Comparison of ENCODE assay signal across 24 mouse cellular contexts in the genomic region with DNA sequence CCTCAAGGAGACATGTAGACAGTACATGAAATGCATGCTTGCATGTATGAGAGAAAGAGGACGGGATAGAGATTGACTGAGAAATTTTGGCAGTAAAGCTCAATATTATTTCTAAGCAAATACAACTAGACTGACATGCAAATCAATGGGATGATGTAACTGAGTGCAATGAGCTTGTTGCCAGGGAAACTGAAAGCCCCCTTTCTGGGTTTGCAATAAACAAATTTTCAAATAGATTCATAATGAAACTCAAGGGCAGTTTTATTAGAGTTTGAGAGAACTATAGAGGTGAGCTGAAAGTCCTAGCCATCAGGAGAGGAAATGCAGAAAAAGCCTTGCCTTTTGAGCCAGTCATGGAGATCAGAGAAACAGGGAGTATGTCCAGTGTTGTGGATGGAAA.
DNase-seq lines count a peak whose midpoint lies in the region; ATAC-seq and TF ChIP-seq lines count a peak whose summit lies in the region.
"Had no signal": no experiment of that assay in that cellular context is flagged by ENCODE, and none has a peak within 500 bp of the region (broad histone marks: within the 10 kb centered on the region; RNA-seq: fewer than 3 reads in every experiment).

No protein-coding gene starts in this region.

- no peak for DNase-seq in layer of hippocampus, adult 2 months (ENCODE audit: low spot score in 2 of 2)
- no peak for DNase-seq in layer of hippocampus, adult 9-11 months
- peak; percentile 13 for DNase-seq in midbrain, postnatal 0 days (ENCODE audit: low spot score)
- peak; percentile 56 for DNase-seq in MN1 (ENCODE audit: low spot score)
- DNase-seq in liver, postnatal 0 days = no peak
- DNase-seq in thymus, postnatal 0 days (ENCODE audit: low spot score) = no peak
- DNase-seq: adrenal gland, adult 8-10 months; adrenal gland, postnatal 25 days; cerebellum, adult 18-20 months; cerebellum, adult 9-10 months; cerebellum, postnatal 14 days; gastrocnemius, postnatal 25 days; heart, adult 18-20 months; heart, postnatal 14 days; heart, postnatal 4 days had no signal

- H3K9me3 ChIP-seq in midbrain, postnatal 0 days (ENCODE audit: low read length) = no peaks in the 10 kb centered on the region
- no peaks in the 10 kb centered on the region for H3K9me3 ChIP-seq in midbrain, embryonic 16.5 days (replicated peaks; ENCODE audit: control insufficient read depth, low read length, poor library complexity, severe bottlenecking)
- H3K9me3 ChIP-seq in liver, postnatal 0 days (ENCODE audit: low read length) = no peaks in the 10 kb centered on the region
- H3K9me3 ChIP-seq: G1E; heart, embryonic 12.5 days; heart, embryonic 15.5 days had no signal

- H3K4me1 ChIP-seq in midbrain, postnatal 0 days (ENCODE audit: insufficient read depth, low read length) = no peaks in the 10 kb centered on the region
- no peaks in the 10 kb centered on the region for H3K4me1 ChIP-seq in midbrain, embryonic 16.5 days (ENCODE audit: control insufficient read depth, insufficient read depth, low read length)
- H3K4me1 ChIP-seq in liver, postnatal 0 days (ENCODE audit: insufficient read depth) = no peaks in the 10 kb centered on the region
- H3K4me1 ChIP-seq: heart, embryonic 12.5 days; heart, embryonic 15.5 days had no signal

- no peak for TF ChIP-seq EP300 in liver, postnatal 0 days (IDR thresholded peaks at IDR 0.05; ENCODE audit: low read depth)

- no peaks in the 10 kb centered on the region for H3K36me3 ChIP-seq in midbrain, postnatal 0 days (ENCODE audit: insufficient read depth, low read length)
- no peaks in the 10 kb centered on the region for H3K36me3 ChIP-seq in midbrain, embryonic 16.5 days (ENCODE audit: control insufficient read depth, insufficient read depth, low read length)
- no peaks in the 10 kb centered on the region for H3K36me3 ChIP-seq in liver, postnatal 0 days (replicated peaks; ENCODE audit: insufficient read depth, low read length)
- H3K36me3 ChIP-seq: G1E; heart, embryonic 12.5 days; heart, embryonic 15.5 days had no signal

- no peak overlapping the region for H3K4me3 ChIP-seq in layer of hippocampus, adult 2 months
- no peak overlapping the region for H3K4me3 ChIP-seq in midbrain, postnatal 0 days (ENCODE audit: low read depth, low read length)
- H3K4me3 ChIP-seq in midbrain, embryonic 16.5 days (ENCODE audit: low read depth, low read length) = no peak overlapping the region
- no peak overlapping the region for H3K4me3 ChIP-seq in liver, postnatal 0 days (ENCODE audit: low read depth, low read length)
- H3K4me3 ChIP-seq: heart, embryonic 12.5 days; heart, embryonic 15.5 days had no signal

- H3K27me3 ChIP-seq in midbrain, postnatal 0 days (ENCODE audit: insufficient read depth, low read length) = no peaks in the 10 kb centered on the region
- H3K27me3 ChIP-seq in midbrain, embryonic 16.5 days (ENCODE audit: control insufficient read depth, insufficient read depth, low read depth, low read length) = no peaks in the 10 kb centered on the region
- no peaks in the 10 kb centered on the region for H3K27me3 ChIP-seq in liver, postnatal 0 days (ENCODE audit: insufficient read depth, low read length)
- H3K27me3 ChIP-seq: heart, embryonic 12.5 days; heart, embryonic 15.5 days had no signal

- no peak overlapping the region for H3K9ac ChIP-seq in midbrain, postnatal 0 days (replicated peaks; ENCODE audit: low read length, poor library complexity, severe bottlenecking)
- no peak overlapping the region for H3K9ac ChIP-seq in midbrain, embryonic 16.5 days (ENCODE audit: low read depth, low read length)
- H3K9ac ChIP-seq in liver, postnatal 0 days (replicated peaks) = no peak overlapping the region
- H3K9ac ChIP-seq: heart, embryonic 12.5 days; heart, embryonic 15.5 days; hindbrain, embryonic 14.5 days had no signal

- H3K27ac ChIP-seq in layer of hippocampus, adult 2 months = peak overlapping the region; percentile 28; the same call in 1 of the 2 replicates
- no peak overlapping the region for H3K27ac ChIP-seq in midbrain, postnatal 0 days (ENCODE audit: low read depth, low read length)
- H3K27ac ChIP-seq in midbrain, embryonic 16.5 days (ENCODE audit: low read length) = no peak overlapping the region
- H3K27ac ChIP-seq in liver, postnatal 0 days (ENCODE audit: low read depth) = no peak overlapping the region
- H3K27ac ChIP-seq: heart, embryonic 15.5 days; hindbrain, embryonic 14.5 days; hindbrain, postnatal 0 days had no signal

- no peak for ATAC-seq in midbrain, postnatal 0 days (ENCODE audit: low FRiP score)
- ATAC-seq in midbrain, embryonic 16.5 days = no peak
- no peak for ATAC-seq in liver, postnatal 0 days
- ATAC-seq: activated CD4-positive, CD25-positive, alpha-beta regulatory T cell, adult 4 months; forebrain, embryonic 14.5 days; hindbrain, postnatal 0 days; inflammation-experienced regulatory T-cells, adult 6 months had no signal

- no peak overlapping the region for H3K4me2 ChIP-seq in midbrain, postnatal 0 days (ENCODE audit: low read depth, low read length, poor library complexity, severe bottlenecking)
- no peak overlapping the region for H3K4me2 ChIP-seq in midbrain, embryonic 16.5 days (ENCODE audit: low read length)
- no peak overlapping the region for H3K4me2 ChIP-seq in liver, postnatal 0 days (ENCODE audit: low read depth, low read length)
- H3K4me2 ChIP-seq: heart, embryonic 12.5 days; heart, embryonic 15.5 days; hindbrain, embryonic 14.5 days had no signal

- no peak for TF ChIP-seq CTCF in layer of hippocampus, adult 2 months (conservative IDR thresholded peaks at IDR 0.05)
- no peak for TF ChIP-seq CTCF in midbrain, postnatal 0 days (IDR thresholded peaks at IDR 0.05)
- TF ChIP-seq CTCF in liver, postnatal 0 days (IDR thresholded peaks at IDR 0.05; ENCODE audit: low read depth) = no peak

- WGBS in midbrain, postnatal 0 days = 71% methylated on average over 1 of the region's 1 CpGs
- WGBS in midbrain, embryonic 16.5 days = 84% methylated on average over 1 of the region's 1 CpGs
- WGBS in liver, postnatal 0 days (ENCODE audit: insufficient replicate concordance) = 45% methylated on average over 1 of the region's 1 CpGs

Comparison
In these comparisons a context has a peak if more than half of its experiments do, and no peak if none do; other contexts are left out.
1. DNase-seq: peak in midbrain, postnatal 0 days (single experiment) and MN1 (single experiment); none in layer of hippocampus, adult 2 months (0 of 2), layer of hippocampus, adult 9-11 months (single experiment), liver, postnatal 0 days (single experiment) and thymus, postnatal 0 days (single experiment).